Mouse (Mus musculus): Measurements from ENCODE around the gene Mettl9. TPM values are rescaled to one million over a fixed set of nuclear protein-coding genes. Genes with fewer than 3 reads are reported as not detected.

Gene Mettl9
- polyA plus RNA-seq, 1 experiment from 2014 or later: 35.8 TPM

DNA sequence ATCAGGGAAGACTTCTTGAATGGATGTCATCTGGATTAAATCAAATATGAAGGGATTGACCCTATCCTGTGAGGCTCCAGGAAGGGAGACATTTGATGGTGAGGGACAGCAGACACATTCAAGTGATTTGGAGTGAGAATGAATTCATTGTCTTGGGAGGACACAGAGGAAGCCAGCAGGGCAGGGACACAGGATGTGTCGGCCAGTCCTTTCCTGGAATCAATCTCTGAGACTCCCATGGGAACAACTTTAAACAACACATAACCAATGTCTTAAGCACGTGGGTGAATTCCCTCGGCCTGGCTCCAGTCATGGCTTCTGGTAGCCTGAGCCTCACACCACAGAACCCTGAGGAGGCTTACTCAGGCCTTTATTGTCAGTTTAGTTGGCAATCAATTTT is 73.6 kb downstream of the Mettl9 start:
- no peak overlapping the region for H3K4me3 ChIP-seq (ENCODE audit: inconsistent target)
- no peaks in the 10 kb centered on the region for H3K36me3 ChIP-seq (ENCODE audit: inconsistent target)
- WGBS (ENCODE audit: missing documents): 83% methylated on average over 2 of the region's 3 CpGs
- no peaks in the 10 kb centered on the region for H3K79me2 ChIP-seq (ENCODE audit: inconsistent target)
- no peak overlapping the region for H3K27ac ChIP-seq

GRCm38 (mm10) chr7:121111321-121111720 is 77.1 kb downstream of the Mettl9 start:
- Histone ChIP-seq H3K4me3 (ENCODE audit: inconsistent target) (no peak overlapping the region), H3K36me3 (ENCODE audit: inconsistent target) (no peaks in the 10 kb centered on the region), H3K27ac (no peak overlapping the region), H3K79me2 (ENCODE audit: inconsistent target) (no peaks in the 10 kb centered on the region)
- WGBS (ENCODE audit: missing documents): 36% methylated on average over 3 of the region's 3 CpGs

DNA sequence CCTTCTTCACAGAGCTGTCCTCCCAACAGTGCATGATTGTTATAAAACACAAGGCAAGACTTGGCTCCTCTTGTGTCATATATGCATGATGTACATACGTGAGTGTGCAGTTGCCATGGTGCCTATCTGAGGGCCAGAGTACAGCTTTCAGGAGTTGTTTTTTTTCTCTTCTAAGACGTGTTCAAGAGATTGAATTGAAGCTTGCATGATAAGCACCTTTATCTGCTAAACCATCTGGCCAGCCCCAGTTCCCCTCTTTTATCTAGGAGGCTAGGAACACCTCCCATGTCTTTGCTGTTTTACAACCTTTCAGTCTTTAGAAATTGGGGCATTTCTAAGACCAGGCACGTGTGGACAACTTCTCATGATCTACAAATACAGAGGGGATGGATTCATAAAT is 77.5 kb downstream of the Mettl9 start:
- Histone ChIP-seq H3K4me3 (ENCODE audit: inconsistent target) (no peak overlapping the region), H3K79me2 (ENCODE audit: inconsistent target) (no peaks in the 10 kb centered on the region), H3K27ac (no peak overlapping the region), H3K36me3 (ENCODE audit: inconsistent target) (no peaks in the 10 kb centered on the region)
- WGBS (ENCODE audit: missing documents): 34% methylated on average over 3 of the region's 3 CpGs

- no peaks in the 10 kb centered on the region for H3K36me3 ChIP-seq (ENCODE audit: inconsistent target)
- H3K4me3 ChIP-seq (ENCODE audit: inconsistent target): no peak overlapping the region
- no peaks in the 10 kb centered on the region for H3K79me2 ChIP-seq (ENCODE audit: inconsistent target)
- 11% methylated on average over 10 of the region's 10 CpGs for WGBS (ENCODE audit: missing documents)
- peak overlapping the region; percentile 54 for H3K27ac ChIP-seq
These were observed 86.0 kb downstream of the Mettl9 start for GRCm38 (mm10) chr7:121120143-121120818.

Other genes starting within 250 kb of the Mettl9 start
- not detected in 3 replicates for gene Gm5737, start 222.1 kb upstream of the Mettl9 start, polyA plus RNA-seq (2018)
- 19.4 to 32.2 TPM (median 21.0 TPM) in 3 replicates for gene Eef2k, start 191.6 kb upstream of the Mettl9 start, polyA plus RNA-seq (2018)
- gene Polr3e, start 116.7 kb upstream of the Mettl9 start, polyA plus RNA-seq (2018): 10.5 to 18.0 TPM (median 11.9 TPM) in 3 replicates
- gene Cdr2, start 52.1 kb upstream of the Mettl9 start, polyA plus RNA-seq (2018): 3.2 to 6.3 TPM (median 4.4 TPM) in 3 replicates
- 0.07 to 0.16 TPM in 2 of 3 replicates, not detected in the other for gene Mfsd13b, start 51.9 kb upstream of the Mettl9 start, polyA plus RNA-seq (2018)
- 75.4 to 337 TPM (median 171 TPM) in 3 replicates for gene Igsf6, start 40.1 kb downstream of the Mettl9 start, polyA plus RNA-seq (2018)
- not detected in 3 replicates for gene Otoa, start 47.2 kb downstream of the Mettl9 start, polyA plus RNA-seq (2018)

Measured in macrophage (primary cell).